Mouse (Mus musculus): ENCODE measurements at regions not wholly inside any gene's neighbourhood (a gene's known extent, or its start where the extent isn't known, plus 50 kb on each side); places are given as distances from the start of the nearest gene placed in this dataset.

- Histone ChIP-seq H3K4me1 (ENCODE audit: control insufficient read depth, insufficient read depth, low read length) (no peaks in the 10 kb centered on the region), H3K27me3 (replicated peaks; ENCODE audit: control insufficient read depth, insufficient read depth, low read length) (no peaks in the 10 kb centered on the region), H3K36me3 (ENCODE audit: control insufficient read depth, insufficient read depth, low read length) (no peaks in the 10 kb centered on the region), H3K27ac (ENCODE audit: insufficient read depth, low read depth, low read length) (no peak overlapping the region), H3K4me3 (ENCODE audit: insufficient read depth, low read depth, low read length) (no peak overlapping the region)
- TF ChIP-seq CTCF (conservative IDR thresholded peaks at IDR 0.05; ENCODE audit: insufficient read depth, insufficient read length, low read depth, low read length) (no peak), POLR2A (IDR thresholded peaks at IDR 0.05; ENCODE audit: low read depth, low read length) (no peak)
- peak; percentile 10 for DNase-seq
- 42% methylated on average over 7 of the region's 7 CpGs for WGBS
These were observed 341.6 kb downstream of the 9330182O14Rik start for GRCm38 (mm10) chr15:40475659-40476355.

- H3K36me3 ChIP-seq (ENCODE audit: control insufficient read depth, insufficient read depth, low read length), result no peaks in the 10 kb centered on the region
- no peaks in the 10 kb centered on the region for H3K4me1 ChIP-seq (ENCODE audit: control insufficient read depth, insufficient read depth, low read length)
- 76% methylated on average over 1 of the region's 1 CpGs for WGBS
- no peak overlapping the region for H3K27ac ChIP-seq (ENCODE audit: insufficient read depth, low read depth, low read length)
- H3K4me3 ChIP-seq (ENCODE audit: insufficient read depth, low read depth, low read length), result no peak overlapping the region
- TF ChIP-seq CTCF (conservative IDR thresholded peaks at IDR 0.05; ENCODE audit: insufficient read depth, insufficient read length, low read depth, low read length) (no peak), POLR2A (IDR thresholded peaks at IDR 0.05; ENCODE audit: low read depth, low read length) (no peak)
- no peaks in the 10 kb centered on the region for H3K27me3 ChIP-seq (replicated peaks; ENCODE audit: control insufficient read depth, insufficient read depth, low read length)
- DNase-seq, result no peak
These were observed 346.2 kb downstream of the 9330182O14Rik start for GRCm38 (mm10) chr15:40480386-40480785.

GRCm38 (mm10) chr15:40481239-40481638 is 347.1 kb downstream of the 9330182O14Rik start:
- 40% methylated on average over 3 of the region's 3 CpGs for WGBS
- no peak for DNase-seq
- Histone ChIP-seq H3K4me3 (ENCODE audit: insufficient read depth, low read depth, low read length) (no peak overlapping the region), H3K36me3 (ENCODE audit: control insufficient read depth, insufficient read depth, low read length) (no peaks in the 10 kb centered on the region), H3K4me1 (ENCODE audit: control insufficient read depth, insufficient read depth, low read length) (no peaks in the 10 kb centered on the region), H3K27me3 (replicated peaks; ENCODE audit: control insufficient read depth, insufficient read depth, low read length) (no peaks in the 10 kb centered on the region), H3K27ac (ENCODE audit: insufficient read depth, low read depth, low read length) (no peak overlapping the region)
- no peak for TF ChIP-seq CTCF (conservative IDR thresholded peaks at IDR 0.05; ENCODE audit: insufficient read depth, insufficient read length, low read depth, low read length)
- TF ChIP-seq POLR2A (IDR thresholded peaks at IDR 0.05; ENCODE audit: low read depth, low read length), result no peak

- Histone ChIP-seq H3K4me1 (ENCODE audit: control insufficient read depth, insufficient read depth, low read length) (no peaks in the 10 kb centered on the region), H3K27ac (ENCODE audit: insufficient read depth, low read depth, low read length) (no peak overlapping the region), H3K36me3 (ENCODE audit: control insufficient read depth, insufficient read depth, low read length) (no peaks in the 10 kb centered on the region), H3K27me3 (replicated peaks; ENCODE audit: control insufficient read depth, insufficient read depth, low read length) (no peaks in the 10 kb centered on the region), H3K4me3 (ENCODE audit: insufficient read depth, low read depth, low read length) (no peak overlapping the region)
- no peak for DNase-seq
- TF ChIP-seq CTCF (conservative IDR thresholded peaks at IDR 0.05; ENCODE audit: insufficient read depth, insufficient read length, low read depth, low read length), result no peak
- no peak for TF ChIP-seq POLR2A (IDR thresholded peaks at IDR 0.05; ENCODE audit: low read depth, low read length)
- 95% methylated on average over 1 of the region's 1 CpGs for WGBS
These were observed 351.8 kb downstream of the 9330182O14Rik start for GRCm38 (mm10) chr15:40485997-40486396.

GRCm38 (mm10) chr15:40501180-40502125 is 367.3 kb downstream of the 9330182O14Rik start:
- 62% methylated on average over 11 of the region's 11 CpGs for WGBS
- no peak for TF ChIP-seq POLR2A (IDR thresholded peaks at IDR 0.05; ENCODE audit: low read depth, low read length)
- TF ChIP-seq CTCF (conservative IDR thresholded peaks at IDR 0.05; ENCODE audit: insufficient read depth, insufficient read length, low read depth, low read length), result no peak
- no peak for DNase-seq
- Histone ChIP-seq H3K36me3 (ENCODE audit: control insufficient read depth, insufficient read depth, low read length) (no peaks in the 10 kb centered on the region), H3K27me3 (replicated peaks; ENCODE audit: control insufficient read depth, insufficient read depth, low read length) (no peaks in the 10 kb centered on the region), H3K4me3 (ENCODE audit: insufficient read depth, low read depth, low read length) (no peak overlapping the region), H3K4me1 (ENCODE audit: control insufficient read depth, insufficient read depth, low read length) (no peaks in the 10 kb centered on the region), H3K27ac (ENCODE audit: insufficient read depth, low read depth, low read length) (no peak overlapping the region)

- no peak overlapping the region for H3K4me3 ChIP-seq (ENCODE audit: insufficient read depth, low read depth, low read length)
- no peaks in the 10 kb centered on the region for H3K4me1 ChIP-seq (ENCODE audit: control insufficient read depth, insufficient read depth, low read length)
- H3K36me3 ChIP-seq (ENCODE audit: control insufficient read depth, insufficient read depth, low read length), result no peaks in the 10 kb centered on the region
- TF ChIP-seq POLR2A (IDR thresholded peaks at IDR 0.05; ENCODE audit: low read depth, low read length), result no peak
- TF ChIP-seq CTCF (conservative IDR thresholded peaks at IDR 0.05; ENCODE audit: insufficient read depth, insufficient read length, low read depth, low read length), result no peak
- no peak overlapping the region for H3K27ac ChIP-seq (ENCODE audit: insufficient read depth, low read depth, low read length)
- WGBS, result 63% methylated on average over 2 of the region's 2 CpGs
- H3K27me3 ChIP-seq (replicated peaks; ENCODE audit: control insufficient read depth, insufficient read depth, low read length), result no peaks in the 10 kb centered on the region
- no peak for DNase-seq
These were observed 376.7 kb downstream of the 9330182O14Rik start for GRCm38 (mm10) chr15:40510826-40511225.

GRCm38 (mm10) chr15:40524350-40524749 is 390.2 kb downstream of the 9330182O14Rik start:
- no peaks in the 10 kb centered on the region for H3K36me3 ChIP-seq (ENCODE audit: control insufficient read depth, insufficient read depth, low read length)
- no peak for TF ChIP-seq POLR2A (IDR thresholded peaks at IDR 0.05; ENCODE audit: low read depth, low read length)
- TF ChIP-seq CTCF (conservative IDR thresholded peaks at IDR 0.05; ENCODE audit: insufficient read depth, insufficient read length, low read depth, low read length), result no peak
- 58% methylated on average over 2 of the region's 2 CpGs for WGBS
- H3K4me3 ChIP-seq (ENCODE audit: insufficient read depth, low read depth, low read length), result no peak overlapping the region
- H3K27me3 ChIP-seq (replicated peaks; ENCODE audit: control insufficient read depth, insufficient read depth, low read length), result no peaks in the 10 kb centered on the region
- no peak overlapping the region for H3K27ac ChIP-seq (ENCODE audit: insufficient read depth, low read depth, low read length)
- no peaks in the 10 kb centered on the region for H3K4me1 ChIP-seq (ENCODE audit: control insufficient read depth, insufficient read depth, low read length)
- DNase-seq, result no peak

Measured in kidney, adult 2 months (tissue).